Mouse (Mus musculus) colon, adult 2 months (tissue): ENCODE data around the gene Tecrl. TPM values are rescaled to one million over a fixed set of nuclear protein-coding genes. Genes with fewer than 3 reads are reported as not detected.

ENCODE experiments used
- polyA plus RNA-seq: library from polyadenylated mRNA; depleted of rRNA; stranded (reverse); fragments of >200 nt; gene quantifications from 2 replicates; pipeline ENCODE4 v1.2.3, GENCODE M21; 2012; rRNA removed

Gene Tecrl
- not detected in 2 replicates for polyA plus RNA-seq

DNA sequence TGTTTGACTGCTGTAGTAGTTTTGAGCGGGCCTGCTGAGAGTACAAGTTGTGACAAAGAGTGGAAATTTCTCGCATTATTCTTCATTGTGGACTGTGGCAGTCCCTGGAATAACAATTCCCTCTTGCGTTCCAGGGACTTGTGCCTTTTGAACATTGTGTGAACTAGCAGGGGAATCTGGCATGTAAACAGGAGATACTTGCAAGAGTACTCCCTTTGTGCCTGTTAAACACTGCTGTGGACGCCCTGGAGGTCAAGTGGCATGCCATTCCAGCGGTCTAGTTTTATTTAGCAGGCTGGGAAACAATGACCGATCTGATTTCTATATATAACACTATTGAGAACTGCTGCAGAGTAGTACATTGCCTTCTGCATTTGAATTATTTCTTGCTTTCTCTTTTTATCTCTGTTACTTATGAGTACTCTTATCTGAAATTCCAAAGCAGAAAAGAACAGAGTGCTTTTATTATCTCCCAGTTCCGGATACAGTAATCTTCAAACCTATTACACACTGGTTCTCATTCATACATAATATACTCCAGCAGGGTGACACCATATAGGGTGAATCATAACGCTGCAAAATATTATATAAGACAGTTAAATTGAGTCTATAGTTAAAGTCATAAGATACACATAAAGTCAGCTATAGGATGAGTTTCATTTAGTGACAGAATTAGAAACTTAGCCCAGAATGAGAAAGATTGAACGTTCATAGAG, at the start of gene Tecrl:
Gene Tecrl (minus strand): TSS at position 350 of the 716 bp plus-strand sequence.

